Mouse (Mus musculus) ES-E14 (cell line): ENCODE data around the gene Borcs8.

Experiments used
- HCFC1 ChIP-seq: IDR thresholded peaks from 2 replicates; pipeline ENCODE4 v1.6.1; 2012; ENCODE audit warnings: low read length, inconsistent platforms, borderline replicate concordance; ENCODE audit not compliant: insufficient read depth
- MAFK ChIP-seq: IDR thresholded peaks from 2 replicates; pipeline ENCODE4 v1.6.1; 2014; ENCODE audit warnings: mild to moderate bottlenecking, low read depth, low read length, inconsistent platforms; ENCODE audit not compliant: insufficient read depth
- ZC3H11A ChIP-seq: IDR thresholded peaks from 2 replicates; pipeline ENCODE4 v1.6.1; 2012; ENCODE audit warnings: low read depth, mild to moderate bottlenecking, inconsistent platforms, low read length, borderline replicate concordance
- ZNF384 ChIP-seq: IDR thresholded peaks from 2 replicates; pipeline ENCODE4 v1.6.1; 2012; ENCODE audit warnings: low read depth, low read length, inconsistent platforms

DNA sequence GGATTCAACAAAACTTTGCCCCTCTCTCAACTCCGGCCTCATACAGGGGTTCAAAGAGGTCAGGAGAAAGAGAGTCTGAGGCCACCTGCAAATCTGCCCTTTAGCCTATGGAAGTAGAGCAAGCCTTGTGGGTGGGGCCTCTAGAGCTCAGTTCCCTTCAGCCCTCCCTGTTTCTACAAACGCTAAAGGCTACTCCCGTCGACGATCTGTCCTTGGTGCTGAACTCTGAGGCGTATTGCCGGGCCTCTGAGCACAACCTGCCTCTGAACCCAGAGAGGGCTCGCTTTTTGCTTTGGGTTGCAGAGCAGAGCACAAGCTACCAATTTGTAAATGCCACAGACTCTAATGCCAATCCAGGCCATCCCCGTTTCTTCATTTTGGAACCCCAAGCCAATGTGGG lies 21.7 kb upstream of the Borcs8 start:
- TF ChIP-seq ZNF384 (no peak), ZC3H11A (no peak), HCFC1 (no peak), MAFK (no peak)
